Mouse (Mus musculus): ENCODE results near the gene Phactr1.

GRCm38 (mm10) chr13:42927778-42928177 is 247.4 kb downstream of the Phactr1 start:
- TF ChIP-seq CTCF (IDR thresholded peaks at IDR 0.05; ENCODE audit: low read depth) (no peak), EP300 (IDR thresholded peaks at IDR 0.05; ENCODE audit: low read depth) (no peak)
